Mouse (Mus musculus): ENCODE results near the gene Lmx1b. TPM values are rescaled to one million over a fixed set of nuclear protein-coding genes. Genes with fewer than 3 reads are reported as not detected.

Gene Lmx1b
- polyA plus RNA-seq, 1 experiment from 2014 or later, result 6.3 TPM

DNA sequence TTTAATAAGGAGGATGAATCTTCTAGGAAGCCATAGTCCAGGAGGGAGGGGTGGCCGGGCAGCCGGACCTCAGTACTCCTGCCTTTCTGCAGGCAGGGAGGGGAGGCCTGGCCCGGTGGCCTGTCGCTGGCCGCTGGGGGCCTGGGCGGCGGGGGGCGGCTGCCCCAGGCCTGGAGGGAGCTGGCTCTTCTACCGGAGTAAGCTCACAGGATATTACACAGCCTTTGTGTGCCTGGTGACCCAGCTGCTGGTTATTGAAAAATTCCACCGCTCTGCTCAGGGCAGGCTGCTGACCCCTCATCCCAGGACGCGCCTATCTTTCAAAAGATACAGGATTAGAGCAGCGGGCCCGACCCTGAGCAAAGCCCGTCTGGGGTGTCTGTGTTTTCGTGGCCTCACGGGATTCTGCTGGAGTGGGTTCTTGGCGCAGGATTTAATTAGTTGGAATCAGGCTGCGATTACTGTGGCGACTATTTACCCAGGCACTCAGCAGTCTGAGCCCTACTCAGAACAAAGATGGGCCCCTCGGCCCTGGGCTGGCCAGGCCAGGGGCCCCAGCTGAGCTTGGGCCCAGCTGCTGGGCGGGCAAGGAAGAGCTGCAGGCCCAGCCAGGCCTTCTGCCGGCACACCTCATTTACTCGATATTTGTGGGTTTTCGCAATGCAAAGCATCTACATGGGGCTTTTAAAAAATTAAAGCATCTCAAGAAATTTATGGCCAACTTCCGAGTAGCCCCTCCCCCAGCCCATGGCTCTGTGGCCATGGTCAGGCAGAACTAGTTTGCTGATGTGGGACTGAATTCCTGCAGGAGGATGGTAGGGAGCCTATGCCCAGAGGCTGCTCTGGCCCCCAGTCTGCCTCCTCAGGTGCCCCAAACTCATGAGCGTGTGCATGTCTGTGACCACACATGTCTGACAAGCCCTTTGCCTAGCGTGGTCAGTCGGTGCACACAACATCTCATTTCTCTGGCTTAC lies 55.1 kb downstream of the Lmx1b start:
- H3K27me3 ChIP-seq, result peaks cover 85% of the 10 kb centered on the region
- WGBS, result 20% methylated on average over 29 of the region's 29 CpGs
- no peaks in the 10 kb centered on the region for H3K36me3 ChIP-seq
- no peak overlapping the region for H3K4me3 ChIP-seq
- H3K4me2 ChIP-seq, result peak overlapping the region; percentile 22
- no peak for ATAC-seq (ENCODE audit: low FRiP score)
- no peaks in the 10 kb centered on the region for H3K9me3 ChIP-seq
- H3K4me1 ChIP-seq (replicated peaks), result peaks cover 66% of the 10 kb centered on the region
- H3K9ac ChIP-seq, result peak overlapping the region; percentile 62
- H3K27ac ChIP-seq, result peak overlapping the region; percentile 89

DNA sequence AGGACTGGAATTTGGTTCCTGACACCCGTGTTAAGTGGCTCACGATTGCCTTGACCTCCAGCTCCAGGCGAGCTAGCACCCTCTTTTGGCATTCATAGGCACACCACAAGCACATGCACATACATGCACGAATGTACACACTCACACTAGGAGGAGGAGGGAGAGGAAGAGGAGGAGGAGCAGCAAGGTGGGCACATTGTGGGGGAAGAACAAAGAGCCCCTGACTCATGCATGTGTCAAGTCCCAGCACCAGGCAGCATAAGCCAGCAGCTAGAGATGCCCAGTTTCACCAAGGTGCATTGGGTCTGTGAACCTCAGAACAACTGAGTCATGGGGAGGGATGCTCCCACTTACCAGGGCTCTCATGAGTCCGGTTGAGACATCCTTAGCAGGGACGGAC lies 56.5 kb downstream of the Lmx1b start:
- H3K4me3 ChIP-seq, result no peak overlapping the region
- no peak overlapping the region for H3K9ac ChIP-seq

DNA sequence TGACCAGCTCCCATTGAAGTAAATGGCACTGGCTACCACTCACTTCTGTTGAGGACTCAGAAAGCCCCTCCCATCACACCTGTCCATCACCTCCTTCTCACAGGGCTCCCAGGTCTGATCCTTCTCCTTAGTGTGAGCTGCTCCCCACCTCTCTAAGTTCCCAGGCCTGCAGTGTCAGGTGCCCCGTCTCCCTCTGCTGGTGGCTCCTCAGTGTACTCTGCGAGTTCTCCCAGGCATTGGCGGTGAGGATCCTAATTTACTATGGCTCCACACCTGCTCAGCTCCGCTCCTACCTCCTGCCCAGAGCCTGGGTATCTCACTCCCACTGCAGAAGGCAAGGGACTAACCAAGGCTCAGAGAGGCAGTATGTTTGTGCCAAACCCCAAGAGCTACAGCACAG lies 57.0 kb downstream of the Lmx1b start:
- no peak overlapping the region for H3K4me2 ChIP-seq
- H3K4me1 ChIP-seq (replicated peaks), result peaks cover 68% of the 10 kb centered on the region
- H3K36me3 ChIP-seq, result no peaks in the 10 kb centered on the region
- peaks cover 97% of the 10 kb centered on the region for H3K27me3 ChIP-seq
- peak overlapping the region; percentile 89 for H3K27ac ChIP-seq
- 5% methylated on average over 4 of the region's 4 CpGs for WGBS
- no peak for ATAC-seq (ENCODE audit: low FRiP score)
- no peak overlapping the region for H3K4me3 ChIP-seq
- no peaks in the 10 kb centered on the region for H3K9me3 ChIP-seq
- no peak overlapping the region for H3K9ac ChIP-seq

More for the DNA sequence above, 56.5 kb downstream of the Lmx1b start:
- Histone ChIP-seq H3K9me3 (no peaks in the 10 kb centered on the region), H3K4me2 (no peak overlapping the region), H3K27me3 (peaks cover 93% of the 10 kb centered on the region), H3K36me3 (no peaks in the 10 kb centered on the region), H3K27ac (peak overlapping the region; percentile 89), H3K4me1 (replicated peaks) (peaks cover 68% of the 10 kb centered on the region)
- ATAC-seq (ENCODE audit: low FRiP score), result no peak
- 17% methylated on average over 6 of the region's 6 CpGs for WGBS

DNA sequence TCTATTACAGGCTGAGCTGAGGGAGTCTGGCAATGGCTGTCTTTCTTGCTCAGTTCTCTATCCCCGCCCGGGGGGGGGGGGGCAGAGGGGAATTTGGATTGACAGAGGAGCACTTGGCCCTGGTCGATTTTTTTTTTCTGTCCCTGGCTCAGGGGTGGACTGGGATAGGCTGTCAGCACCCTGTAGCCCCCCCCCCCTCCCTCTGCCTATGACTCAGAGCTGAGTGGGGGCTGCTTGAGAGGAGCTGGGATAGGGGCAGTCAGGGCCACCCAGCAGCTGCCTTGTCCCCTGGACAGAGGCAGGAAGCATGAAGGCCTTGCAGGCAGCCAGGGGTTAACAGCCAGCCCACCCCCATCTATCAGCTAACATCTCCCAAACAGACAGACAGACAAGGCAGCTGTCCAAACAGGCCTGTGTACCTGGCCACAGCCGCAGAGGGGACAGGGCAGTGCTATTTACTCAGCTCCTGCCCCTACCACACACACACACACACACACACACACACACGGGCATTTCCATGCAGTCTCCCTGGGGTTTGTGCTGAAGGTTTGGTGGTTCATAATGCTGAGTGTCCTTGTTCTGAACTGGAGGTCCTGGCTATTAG lies 57.8 kb downstream of the Lmx1b start:
- Histone ChIP-seq H3K4me3 (no peak overlapping the region), H3K4me2 (no peak overlapping the region), H3K9me3 (no peaks in the 10 kb centered on the region), H3K36me3 (no peaks in the 10 kb centered on the region), H3K4me1 (replicated peaks) (peaks cover 68% of the 10 kb centered on the region), H3K27ac (peak overlapping the region; percentile 89), H3K27me3 (peaks cover 97% of the 10 kb centered on the region), H3K9ac (0 out of 2 replicates have a peak overlapping the region, but pooled peaks have one; percentile 3)
- 3% methylated on average over 4 of the region's 5 CpGs for WGBS
- no peak for ATAC-seq (ENCODE audit: low FRiP score)

DNA sequence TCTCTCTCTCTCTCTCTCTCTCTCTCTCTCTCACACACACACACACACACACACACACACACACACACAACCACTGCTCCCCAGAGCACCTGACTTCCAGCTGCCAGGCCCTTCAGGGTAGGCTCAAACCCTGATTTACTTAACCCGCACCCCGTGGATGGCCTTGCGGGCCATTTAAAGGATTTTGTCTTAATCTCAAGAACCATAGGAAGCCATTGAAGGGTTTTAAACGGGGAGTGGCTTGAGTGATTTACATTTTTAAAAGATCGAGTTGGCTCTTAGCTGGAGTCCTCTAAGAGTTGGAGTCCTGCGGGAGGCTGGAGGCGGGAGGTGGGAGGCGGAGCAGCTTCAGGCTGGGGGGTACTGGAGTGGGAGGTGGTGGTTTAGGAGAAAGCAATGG lies 58.4 kb downstream of the Lmx1b start:
- Histone ChIP-seq H3K4me1 (replicated peaks) (peaks cover 68% of the 10 kb centered on the region), H3K27ac (peak overlapping the region; percentile 89), H3K4me2 (no peak overlapping the region), H3K9me3 (no peaks in the 10 kb centered on the region), H3K27me3 (peaks cover 97% of the 10 kb centered on the region), H3K4me3 (no peak overlapping the region), H3K9ac (0 out of 2 replicates have a peak overlapping the region, but pooled peaks have one; percentile 3), H3K36me3 (no peaks in the 10 kb centered on the region)
- 4% methylated on average over 8 of the region's 8 CpGs for WGBS
- no peak for ATAC-seq (ENCODE audit: low FRiP score)

DNA sequence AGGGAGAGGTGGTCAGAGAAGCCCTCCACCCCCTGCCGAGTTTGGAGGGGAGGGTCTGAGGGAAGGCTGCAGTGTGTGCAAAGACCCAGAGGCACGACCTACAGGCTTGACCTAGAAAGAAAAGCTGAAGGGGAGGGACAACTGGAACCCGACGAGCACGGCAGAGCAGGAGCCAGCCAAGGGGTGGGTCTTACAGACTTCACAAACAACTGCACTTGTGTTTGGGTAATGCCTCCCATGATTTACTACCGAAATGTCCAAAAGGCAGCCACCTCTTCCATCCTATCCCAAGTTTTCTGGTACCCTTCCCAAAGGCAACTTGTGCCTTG lies 58.9 kb downstream of the Lmx1b start:
- Histone ChIP-seq H3K27me3 (peaks cover 97% of the 10 kb centered on the region), H3K4me2 (peak overlapping the region; percentile 52), H3K4me3 (0 out of 2 replicates have a peak overlapping the region, but pooled peaks have one; percentile 15), H3K27ac (peak overlapping the region; percentile 89), H3K9ac (peak overlapping the region; percentile 58), H3K9me3 (no peaks in the 10 kb centered on the region), H3K36me3 (no peaks in the 10 kb centered on the region), H3K4me1 (replicated peaks) (peaks cover 68% of the 10 kb centered on the region)
- no peak for ATAC-seq (ENCODE audit: low FRiP score)
- WGBS, result under 1% methylated on average over 6 of the region's 6 CpGs

DNA sequence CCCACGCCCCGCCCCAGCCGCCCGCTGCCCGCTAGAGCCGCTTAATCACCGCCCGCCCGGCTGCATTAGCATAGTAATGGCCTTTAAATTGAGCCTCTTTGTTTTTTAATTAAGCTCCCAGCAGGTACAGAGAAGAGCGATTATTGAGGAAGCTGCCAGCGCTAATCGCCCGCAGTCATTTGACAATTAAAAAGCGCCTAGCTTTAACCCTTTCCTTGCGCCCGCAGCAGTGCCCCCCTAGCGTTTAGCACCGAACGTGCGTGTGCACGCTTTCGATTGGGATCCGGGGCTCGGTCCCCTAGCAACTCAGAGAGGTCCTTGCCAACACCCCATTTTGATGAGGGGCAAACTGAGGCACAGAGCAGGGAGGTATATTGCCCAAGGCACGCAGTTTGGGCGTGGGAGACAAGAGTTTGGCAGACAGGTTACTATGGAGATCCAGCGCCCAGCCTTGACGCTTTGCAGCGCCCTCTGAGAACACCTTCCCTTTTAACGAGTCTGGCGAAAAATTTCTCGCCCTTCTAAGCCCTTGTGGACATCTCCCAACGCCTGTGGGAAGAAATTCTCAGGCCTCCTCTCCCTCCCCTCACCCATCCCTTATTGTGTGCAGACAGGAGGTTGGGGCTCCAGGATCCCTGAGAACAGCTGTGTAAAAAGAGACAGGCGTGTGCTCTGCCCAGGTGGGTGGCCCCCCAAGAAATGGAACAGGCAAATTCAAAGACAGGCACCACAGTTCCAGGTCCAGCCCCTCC lies 59.4 kb downstream of the Lmx1b start:
- Histone ChIP-seq H3K4me3 (peak overlapping the region; percentile 15), H3K36me3 (no peaks in the 10 kb centered on the region), H3K4me1 (replicated peaks) (peaks cover 66% of the 10 kb centered on the region), H3K4me2 (peak overlapping the region; percentile 52), H3K9me3 (no peaks in the 10 kb centered on the region), H3K27me3 (peaks cover 97% of the 10 kb centered on the region), H3K9ac (peak overlapping the region; percentile 58), H3K27ac (peak overlapping the region; percentile 89)
- ATAC-seq (ENCODE audit: low FRiP score), result peak; percentile 41
- under 1% methylated on average over 34 of the region's 34 CpGs for WGBS

DNA sequence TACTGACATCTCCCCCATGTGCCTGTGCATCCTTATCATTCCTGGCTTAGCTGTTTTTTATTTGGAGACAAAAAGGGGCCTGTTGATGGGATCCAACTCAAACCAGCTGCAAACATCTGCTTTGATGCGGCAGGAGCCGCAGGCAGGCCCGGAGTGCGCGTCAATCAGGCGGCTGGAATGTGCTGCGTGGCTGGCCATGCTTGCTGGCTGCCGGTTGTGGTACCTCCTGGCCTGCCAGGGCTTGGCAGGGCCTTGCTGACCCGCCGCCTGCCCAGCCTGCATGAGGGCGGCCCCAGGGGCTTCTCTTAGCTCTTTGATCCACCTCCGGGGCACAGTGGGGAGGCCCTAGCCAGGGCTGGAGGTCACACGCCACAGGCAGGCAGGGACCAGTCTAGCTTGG lies 64.9 kb downstream of the Lmx1b start:
- Histone ChIP-seq H3K9me3 (no peaks in the 10 kb centered on the region), H3K4me1 (replicated peaks) (peaks cover 42% of the 10 kb centered on the region), H3K27me3 (peaks cover 88% of the 10 kb centered on the region), H3K27ac (peak overlapping the region; percentile 53; the same call in 1 of the 2 replicates), H3K4me2 (no peak overlapping the region), H3K9ac (0 out of 2 replicates have a peak overlapping the region, but pooled peaks have one; percentile 6), H3K36me3 (no peaks in the 10 kb centered on the region), H3K4me3 (no peak overlapping the region)
- no peak for ATAC-seq (ENCODE audit: low FRiP score)
- WGBS, result 20% methylated on average over 13 of the region's 13 CpGs

DNA sequence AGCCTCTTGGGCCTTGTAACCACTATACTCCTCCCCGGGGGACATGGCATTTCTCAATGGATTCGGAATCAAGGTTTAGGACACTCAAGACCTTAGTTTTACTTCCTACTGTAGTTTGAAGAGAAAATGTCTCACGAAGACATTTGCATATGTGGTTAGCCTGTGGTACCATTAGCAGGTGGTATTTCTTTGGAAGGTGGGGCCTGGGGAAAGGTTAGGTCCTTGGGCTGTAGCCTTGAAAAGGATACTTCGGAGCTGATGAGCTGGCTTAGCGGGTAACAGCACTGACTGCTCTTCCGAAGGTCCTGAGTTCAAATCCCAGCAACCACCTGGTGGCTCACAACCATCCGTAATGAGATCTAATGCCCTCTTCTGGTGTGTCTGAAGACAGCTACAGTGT lies 67.2 kb downstream of the Lmx1b start:
- Histone ChIP-seq H3K27me3 (peaks cover 87% of the 10 kb centered on the region), H3K9ac (no peak overlapping the region), H3K4me1 (replicated peaks) (peaks cover 50% of the 10 kb centered on the region), H3K4me3 (no peak overlapping the region), H3K9me3 (no peaks in the 10 kb centered on the region), H3K36me3 (no peaks in the 10 kb centered on the region), H3K4me2 (no peak overlapping the region), H3K27ac (peak overlapping the region; percentile 90)
- 94% methylated on average over 7 of the region's 7 CpGs for WGBS
- ATAC-seq (ENCODE audit: low FRiP score), result no peak

DNA sequence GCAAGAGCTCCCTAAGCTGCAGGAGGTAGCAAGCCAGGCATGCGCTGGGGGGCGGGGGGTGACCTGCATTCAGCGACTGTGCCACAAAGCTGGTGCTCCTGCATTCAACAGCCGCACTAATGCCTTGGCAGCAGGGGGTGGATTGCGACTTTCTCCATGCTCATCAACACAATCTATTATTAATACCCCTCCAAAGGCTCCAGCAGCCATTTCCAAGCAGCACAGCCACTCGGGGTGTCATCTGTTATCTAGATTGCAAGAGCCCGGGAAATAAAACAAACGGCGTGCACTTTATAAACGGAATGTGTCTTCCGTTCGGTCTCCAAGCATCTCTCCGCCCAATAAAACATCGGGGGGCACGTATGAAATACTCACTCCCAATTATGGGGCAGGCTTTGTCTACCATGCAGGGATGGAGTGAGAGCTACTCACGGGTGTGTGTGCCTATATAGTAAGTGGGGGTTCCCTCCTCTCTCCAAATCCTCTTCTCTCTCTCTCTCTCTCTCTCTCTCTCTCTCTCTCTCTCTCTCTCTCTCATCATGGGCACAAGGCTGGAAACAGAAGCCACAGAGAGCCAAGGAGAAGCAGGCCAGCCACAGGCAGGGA lies 69.0 kb downstream of the Lmx1b start:
- Histone ChIP-seq H3K27me3 (peaks cover 88% of the 10 kb centered on the region), H3K27ac (peak overlapping the region; percentile 90), H3K9ac (peak overlapping the region; percentile 24; the same call in 1 of the 2 replicates), H3K4me3 (no peak overlapping the region), H3K9me3 (no peaks in the 10 kb centered on the region), H3K36me3 (no peaks in the 10 kb centered on the region), H3K4me2 (peak overlapping the region; percentile 21), H3K4me1 (replicated peaks) (peaks cover 57% of the 10 kb centered on the region)
- 27% methylated on average over 16 of the region's 16 CpGs for WGBS
- peak; percentile 52 for ATAC-seq (ENCODE audit: low FRiP score)

DNA sequence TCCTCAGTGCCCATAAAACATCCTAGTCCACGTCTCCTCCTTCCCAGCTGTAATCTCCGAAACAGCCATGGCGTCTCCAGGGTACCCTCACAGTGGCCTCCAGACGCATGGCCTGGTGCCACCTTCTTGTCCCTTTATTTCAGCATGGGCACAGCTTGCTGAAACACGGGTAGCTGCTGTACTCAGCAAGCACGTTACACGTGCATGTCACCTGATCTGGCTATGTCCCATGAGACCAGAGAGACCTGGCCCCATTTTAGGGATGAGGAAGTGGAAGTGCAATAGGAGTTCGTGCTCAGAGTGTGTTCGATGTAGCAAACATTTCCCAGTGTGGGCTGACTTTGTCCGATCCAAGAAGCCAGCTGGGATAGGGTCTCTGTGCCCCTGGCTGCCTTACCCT lies 70.6 kb downstream of the Lmx1b start:
- peaks cover 87% of the 10 kb centered on the region for H3K27me3 ChIP-seq
- peaks cover 56% of the 10 kb centered on the region for H3K4me1 ChIP-seq (replicated peaks)
- H3K4me3 ChIP-seq, result no peak overlapping the region
- H3K36me3 ChIP-seq, result no peaks in the 10 kb centered on the region
- peak overlapping the region; percentile 90 for H3K27ac ChIP-seq
- H3K9ac ChIP-seq, result no peak overlapping the region
- 62% methylated on average over 10 of the region's 10 CpGs for WGBS
- ATAC-seq (ENCODE audit: low FRiP score), result no peak
- no peak overlapping the region for H3K4me2 ChIP-seq
- no peaks in the 10 kb centered on the region for H3K9me3 ChIP-seq

DNA sequence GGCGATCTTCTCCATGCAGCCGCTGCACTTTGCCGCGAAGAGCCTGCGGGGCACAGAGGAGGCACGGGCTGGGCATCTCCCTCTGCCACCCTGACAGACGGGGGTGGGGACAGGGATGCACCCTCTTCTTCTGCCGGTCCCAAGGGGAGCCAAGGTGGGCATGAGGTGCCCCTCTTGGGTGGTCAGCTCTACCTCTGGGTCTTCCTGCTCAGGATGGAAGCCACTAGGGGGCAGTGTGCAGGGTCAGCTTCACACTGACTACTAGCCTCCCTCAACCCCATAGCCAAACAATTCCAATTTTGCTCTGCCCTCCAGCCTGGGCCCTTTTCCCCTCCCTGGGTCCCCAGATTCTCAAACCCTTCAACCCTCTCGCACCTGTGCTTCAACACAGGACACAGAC lies 71.1 kb downstream of the Lmx1b start:
- H3K27me3 ChIP-seq, result peaks cover 89% of the 10 kb centered on the region
- H3K4me3 ChIP-seq, result no peak overlapping the region
- H3K27ac ChIP-seq, result peak overlapping the region; percentile 90
- H3K9me3 ChIP-seq, result no peaks in the 10 kb centered on the region
- no peak overlapping the region for H3K9ac ChIP-seq
- WGBS, result 22% methylated on average over 9 of the region's 9 CpGs
- H3K4me2 ChIP-seq, result peak overlapping the region; percentile 20
- no peak for ATAC-seq (ENCODE audit: low FRiP score)
- H3K36me3 ChIP-seq, result no peaks in the 10 kb centered on the region
- H3K4me1 ChIP-seq (replicated peaks), result peaks cover 56% of the 10 kb centered on the region
